Mouse (Mus musculus): Measurements from ENCODE around the gene Mogat2. TPM values are rescaled to one million over a fixed set of nuclear protein-coding genes. Genes with fewer than 3 reads are reported as not detected.

Mogat2 gene
- polyA plus RNA-seq, 1 experiment from 2014 or later, result 1.1 TPM

DNA sequence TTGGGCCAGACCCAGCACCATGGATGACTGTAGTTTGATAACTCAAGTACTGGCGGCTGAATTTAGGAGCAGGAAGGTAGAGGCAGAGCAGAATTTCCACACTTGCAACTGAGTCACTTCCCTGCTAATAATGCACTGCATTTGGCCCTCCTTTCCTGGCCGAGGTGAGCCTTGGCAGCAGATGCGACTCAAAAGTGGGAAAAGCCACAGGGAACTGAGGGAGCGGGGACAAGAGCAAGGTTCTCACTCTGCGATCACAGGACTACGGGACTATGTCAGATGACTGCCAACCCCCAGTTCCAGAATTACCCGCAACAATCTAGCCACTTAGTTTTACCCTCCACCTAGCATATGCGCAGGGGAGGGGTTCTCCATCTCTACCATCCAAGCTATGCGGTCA, 59.1 kb downstream of the Mogat2 start:
- ATAC-seq, result no peak
- H3K4me3 ChIP-seq (ENCODE audit: low read depth, low read length), result no peak overlapping the region
- no peaks in the 10 kb centered on the region for H3K9me3 ChIP-seq (replicated peaks; ENCODE audit: control insufficient read depth, low read length, poor library complexity, severe bottlenecking)
- H3K27me3 ChIP-seq (ENCODE audit: control insufficient read depth, insufficient read depth, low read depth, low read length), result no peaks in the 10 kb centered on the region
- H3K4me2 ChIP-seq (ENCODE audit: low read length), result no peak overlapping the region
- no peak overlapping the region for H3K27ac ChIP-seq (ENCODE audit: low read length)
- no peaks in the 10 kb centered on the region for H3K36me3 ChIP-seq (ENCODE audit: control insufficient read depth, insufficient read depth, low read length)
- 85% methylated on average over 9 of the region's 9 CpGs for WGBS
- H3K4me1 ChIP-seq (ENCODE audit: control insufficient read depth, insufficient read depth, low read length), result peaks cover 10% of the 10 kb centered on the region
- H3K9ac ChIP-seq (ENCODE audit: low read depth, low read length), result no peak overlapping the region

DNA sequence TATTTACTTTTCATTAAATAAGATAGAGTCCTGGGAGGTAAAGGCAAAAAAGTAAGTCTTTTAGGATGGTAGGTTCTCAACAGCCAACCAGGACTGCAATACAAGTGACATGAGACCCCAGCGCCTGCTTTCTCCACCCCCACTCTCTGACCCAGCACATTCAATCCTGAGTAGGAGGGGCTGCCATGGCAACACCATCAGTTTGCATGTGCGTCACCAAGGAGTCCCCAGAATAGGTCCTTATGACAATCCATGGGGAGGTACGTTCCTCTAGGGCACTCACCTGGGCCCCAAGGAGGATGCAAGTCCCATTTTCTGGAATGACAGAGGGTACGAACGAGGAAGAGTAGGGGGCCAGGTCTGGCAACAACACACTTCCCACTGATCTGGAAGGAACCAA, 61.0 kb downstream of the Mogat2 start:
- H3K27me3 ChIP-seq (ENCODE audit: control insufficient read depth, insufficient read depth, low read depth, low read length), result no peaks in the 10 kb centered on the region
- no peak for ATAC-seq

DNA sequence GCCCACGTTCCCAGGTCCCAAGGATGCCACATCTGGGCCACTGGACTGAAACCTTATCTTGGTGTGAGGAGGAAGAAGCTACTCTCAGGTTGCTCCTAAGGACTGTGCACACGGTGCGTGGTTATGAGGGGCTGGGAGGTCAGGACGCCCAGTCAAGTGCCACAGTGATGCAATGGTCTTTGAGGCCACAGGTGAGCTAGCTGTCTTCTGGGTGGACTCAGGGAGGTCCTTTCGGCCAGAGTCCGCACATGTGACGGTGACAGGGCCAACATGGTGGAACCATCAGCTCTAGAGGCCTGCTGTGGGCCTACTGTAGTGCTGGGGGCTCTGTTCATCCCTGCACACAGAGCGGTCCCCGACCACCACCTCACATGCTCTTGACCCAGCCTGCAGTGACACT, 62.8 kb downstream of the Mogat2 start:
- 94% methylated on average over 9 of the region's 9 CpGs for WGBS
- Histone ChIP-seq H3K4me3 (ENCODE audit: low read depth, low read length) (no peak overlapping the region), H3K4me2 (ENCODE audit: low read length) (no peak overlapping the region), H3K4me1 (ENCODE audit: control insufficient read depth, insufficient read depth, low read length) (no peaks in the 10 kb centered on the region), H3K27ac (ENCODE audit: low read length) (no peak overlapping the region), H3K9ac (ENCODE audit: low read depth, low read length) (no peak overlapping the region), H3K27me3 (ENCODE audit: control insufficient read depth, insufficient read depth, low read depth, low read length) (no peaks in the 10 kb centered on the region), H3K36me3 (ENCODE audit: control insufficient read depth, insufficient read depth, low read length) (no peaks in the 10 kb centered on the region), H3K9me3 (replicated peaks; ENCODE audit: control insufficient read depth, low read length, poor library complexity, severe bottlenecking) (no peaks in the 10 kb centered on the region)
- ATAC-seq, result no peak

More for the DNA sequence above, 61.0 kb downstream of the Mogat2 start:
- no peaks in the 10 kb centered on the region for H3K9me3 ChIP-seq (replicated peaks; ENCODE audit: control insufficient read depth, low read length, poor library complexity, severe bottlenecking)
- H3K4me2 ChIP-seq (ENCODE audit: low read length), result no peak overlapping the region
- H3K4me1 ChIP-seq (ENCODE audit: control insufficient read depth, insufficient read depth, low read length), result peaks cover 5% of the 10 kb centered on the region; the same call in 1 of the 2 replicates
- H3K9ac ChIP-seq (ENCODE audit: low read depth, low read length), result no peak overlapping the region
- H3K4me3 ChIP-seq (ENCODE audit: low read depth, low read length), result no peak overlapping the region
- H3K36me3 ChIP-seq (ENCODE audit: control insufficient read depth, insufficient read depth, low read length), result no peaks in the 10 kb centered on the region
- no peak overlapping the region for H3K27ac ChIP-seq (ENCODE audit: low read length)
- WGBS, result 57% methylated on average over 5 of the region's 5 CpGs

DNA sequence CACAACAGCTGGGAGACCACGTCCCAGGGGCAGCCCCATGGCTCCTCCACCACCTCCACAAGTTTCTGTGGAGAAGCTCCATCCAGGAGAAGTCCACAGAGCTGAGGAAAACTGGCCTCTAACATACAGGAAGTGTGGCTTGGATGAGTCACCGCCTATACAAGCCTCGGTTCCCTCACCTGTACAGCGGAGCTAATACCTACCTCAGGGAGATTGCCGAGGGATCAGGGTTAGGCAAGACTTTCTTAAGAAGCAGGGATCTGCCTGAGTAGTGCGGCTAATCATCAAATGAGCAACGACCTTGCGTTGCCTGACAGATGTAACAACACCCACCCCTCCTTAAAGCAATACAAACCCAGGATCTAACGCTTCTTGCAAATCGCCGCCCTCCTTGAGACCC, 63.3 kb downstream of the Mogat2 start:
- Histone ChIP-seq H3K4me2 (ENCODE audit: low read length) (no peak overlapping the region), H3K36me3 (ENCODE audit: control insufficient read depth, insufficient read depth, low read length) (no peaks in the 10 kb centered on the region), H3K9ac (ENCODE audit: low read depth, low read length) (no peak overlapping the region), H3K27ac (ENCODE audit: low read length) (no peak overlapping the region), H3K4me3 (ENCODE audit: low read depth, low read length) (no peak overlapping the region), H3K27me3 (ENCODE audit: control insufficient read depth, insufficient read depth, low read depth, low read length) (no peaks in the 10 kb centered on the region), H3K9me3 (replicated peaks; ENCODE audit: control insufficient read depth, low read length, poor library complexity, severe bottlenecking) (no peaks in the 10 kb centered on the region), H3K4me1 (ENCODE audit: control insufficient read depth, insufficient read depth, low read length) (no peaks in the 10 kb centered on the region)
- 87% methylated on average over 11 of the region's 11 CpGs for whole genome bisulfite sequencing
- ATAC-seq, result no peak

DNA sequence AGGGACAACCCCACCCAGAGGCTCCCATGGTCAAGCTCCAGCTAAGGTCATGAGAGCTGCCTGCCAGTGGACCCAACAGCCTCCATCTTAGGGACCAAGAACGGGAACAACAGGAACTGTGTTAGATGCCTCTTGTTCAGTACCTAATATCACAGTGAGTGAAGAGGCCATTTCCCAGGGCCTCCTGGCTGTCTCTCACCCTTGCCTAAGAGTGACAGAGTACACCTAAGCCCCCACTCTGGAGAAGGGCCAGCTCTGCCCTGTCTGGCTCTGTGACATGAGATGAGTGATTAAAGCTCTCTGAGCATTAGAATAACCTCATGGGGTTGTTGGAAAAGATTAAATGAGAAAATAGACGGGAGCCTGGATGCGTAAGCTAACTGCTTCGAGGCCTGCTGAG, 64.4 kb downstream of the Mogat2 start:
- H3K36me3 ChIP-seq (ENCODE audit: control insufficient read depth, insufficient read depth, low read length), result no peaks in the 10 kb centered on the region
- no peak for ATAC-seq
- 81% methylated on average over 4 of the region's 4 CpGs for WGBS
- no peaks in the 10 kb centered on the region for H3K27me3 ChIP-seq (ENCODE audit: control insufficient read depth, insufficient read depth, low read depth, low read length)
- H3K27ac ChIP-seq (ENCODE audit: low read length), result no peak overlapping the region
- no peaks in the 10 kb centered on the region for H3K4me1 ChIP-seq (ENCODE audit: control insufficient read depth, insufficient read depth, low read length)
- H3K4me3 ChIP-seq (ENCODE audit: low read depth, low read length), result no peak overlapping the region
- H3K9ac ChIP-seq (ENCODE audit: low read depth, low read length), result no peak overlapping the region
- H3K4me2 ChIP-seq (ENCODE audit: low read length), result no peak overlapping the region
- H3K9me3 ChIP-seq (replicated peaks; ENCODE audit: control insufficient read depth, low read length, poor library complexity, severe bottlenecking), result no peaks in the 10 kb centered on the region

DNA sequence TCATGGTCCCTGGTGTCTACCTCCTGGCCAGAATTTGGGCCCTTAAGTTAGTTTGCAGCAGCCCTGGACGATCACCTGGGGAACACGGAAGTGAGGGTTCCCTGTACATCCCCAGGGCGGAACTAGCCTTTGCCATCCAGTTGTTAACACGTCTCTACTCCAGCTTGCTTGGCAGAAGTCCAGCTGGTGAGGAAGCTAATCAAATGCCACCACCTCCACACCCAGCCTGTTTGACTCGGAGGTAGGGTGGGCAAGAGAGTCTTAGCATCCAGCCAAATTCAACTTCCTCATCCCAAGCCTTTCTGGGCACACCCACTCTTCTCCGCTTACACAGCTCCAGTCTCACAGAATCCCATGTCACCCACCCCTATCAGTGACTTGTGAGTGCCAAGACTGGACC, 65.5 kb downstream of the Mogat2 start:
- H3K9ac ChIP-seq (ENCODE audit: low read depth, low read length), result no peak overlapping the region
- ATAC-seq, result no peak
- no peak overlapping the region for H3K4me3 ChIP-seq (ENCODE audit: low read depth, low read length)
- no peaks in the 10 kb centered on the region for H3K9me3 ChIP-seq (replicated peaks; ENCODE audit: control insufficient read depth, low read length, poor library complexity, severe bottlenecking)
- no peaks in the 10 kb centered on the region for H3K4me1 ChIP-seq (ENCODE audit: control insufficient read depth, insufficient read depth, low read length)
- H3K4me2 ChIP-seq (ENCODE audit: low read length), result no peak overlapping the region
- no peaks in the 10 kb centered on the region for H3K36me3 ChIP-seq (ENCODE audit: control insufficient read depth, insufficient read depth, low read length)
- no peak overlapping the region for H3K27ac ChIP-seq (ENCODE audit: low read length)
- WGBS, result 76% methylated on average over 6 of the region's 6 CpGs
- no peaks in the 10 kb centered on the region for H3K27me3 ChIP-seq (ENCODE audit: control insufficient read depth, insufficient read depth, low read depth, low read length)

DNA sequence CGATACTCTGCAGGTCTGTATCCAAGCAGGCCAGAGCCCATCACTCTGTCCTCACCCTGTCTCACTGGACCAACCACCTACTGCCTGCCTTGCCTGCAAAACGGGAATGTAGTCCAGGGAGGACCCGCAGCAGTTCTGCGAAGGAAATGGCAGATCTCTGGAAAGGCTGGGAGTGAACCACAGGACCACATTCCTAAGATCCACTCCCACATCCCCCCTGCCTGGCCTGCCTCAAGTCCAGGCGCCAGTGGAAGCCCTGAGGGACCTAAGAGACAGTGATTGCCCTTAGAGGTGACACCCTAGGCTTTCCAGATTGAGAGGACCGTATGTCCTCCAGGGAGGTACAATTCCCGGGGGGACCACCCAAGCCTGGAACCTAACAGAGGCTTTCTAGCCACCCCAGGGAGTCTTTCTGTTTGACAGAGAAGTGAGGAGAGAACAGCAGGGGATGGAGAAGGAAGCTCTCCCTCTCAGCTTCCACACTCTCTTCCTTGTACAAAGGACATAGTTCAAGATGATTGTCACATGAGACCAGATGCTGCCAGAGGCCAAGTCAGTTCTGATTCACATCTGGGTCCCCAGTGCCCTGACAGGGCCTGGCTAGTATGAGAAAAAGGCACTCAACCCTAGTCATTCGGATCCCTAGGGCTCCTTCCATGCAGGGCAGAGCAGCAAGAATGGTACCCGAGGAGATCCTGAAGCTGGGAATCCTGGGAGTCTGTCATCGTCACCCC, 66.5 kb downstream of the Mogat2 start:
- Histone ChIP-seq H3K4me3 (ENCODE audit: low read depth, low read length) (no peak overlapping the region), H3K9me3 (replicated peaks; ENCODE audit: control insufficient read depth, low read length, poor library complexity, severe bottlenecking) (no peaks in the 10 kb centered on the region), H3K4me2 (ENCODE audit: low read length) (no peak overlapping the region), H3K4me1 (ENCODE audit: control insufficient read depth, insufficient read depth, low read length) (no peaks in the 10 kb centered on the region), H3K27me3 (ENCODE audit: control insufficient read depth, insufficient read depth, low read depth, low read length) (no peaks in the 10 kb centered on the region), H3K36me3 (ENCODE audit: control insufficient read depth, insufficient read depth, low read length) (no peaks in the 10 kb centered on the region), H3K27ac (ENCODE audit: low read length) (no peak overlapping the region), H3K9ac (ENCODE audit: low read depth, low read length) (no peak overlapping the region)
- 76% methylated on average over 10 of the region's 10 CpGs for WGBS
- no peak for ATAC-seq

DNA sequence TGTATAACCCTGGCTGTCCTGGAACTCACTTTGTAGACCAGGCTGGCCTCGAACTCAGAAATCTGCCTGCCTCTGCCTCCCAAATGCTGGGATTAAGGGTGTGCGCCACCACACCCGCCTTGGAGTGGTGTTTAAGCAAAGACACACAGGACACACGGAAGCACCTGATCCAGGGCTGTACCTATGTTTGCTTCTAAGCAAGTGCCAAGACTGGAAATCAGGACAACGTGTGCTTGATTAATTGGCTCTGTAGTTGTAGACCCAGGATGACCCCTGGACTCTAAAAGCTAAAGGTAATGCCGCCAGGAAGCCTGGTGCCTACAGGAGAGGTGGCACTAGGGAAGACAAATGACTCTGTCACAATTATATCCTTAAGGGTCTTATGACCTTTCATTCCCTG, 67.9 kb downstream of the Mogat2 start:
- H3K4me2 ChIP-seq (ENCODE audit: low read length), result no peak overlapping the region
- H3K27me3 ChIP-seq (ENCODE audit: control insufficient read depth, insufficient read depth, low read depth, low read length), result no peaks in the 10 kb centered on the region
- WGBS, result 94% methylated on average over 6 of the region's 6 CpGs
- H3K36me3 ChIP-seq (ENCODE audit: control insufficient read depth, insufficient read depth, low read length), result no peaks in the 10 kb centered on the region
- no peak overlapping the region for H3K4me3 ChIP-seq (ENCODE audit: low read depth, low read length)
- no peak overlapping the region for H3K9ac ChIP-seq (ENCODE audit: low read depth, low read length)
- no peaks in the 10 kb centered on the region for H3K4me1 ChIP-seq (ENCODE audit: control insufficient read depth, insufficient read depth, low read length)
- no peaks in the 10 kb centered on the region for H3K9me3 ChIP-seq (replicated peaks; ENCODE audit: control insufficient read depth, low read length, poor library complexity, severe bottlenecking)
- ATAC-seq, result no peak
- no peak overlapping the region for H3K27ac ChIP-seq (ENCODE audit: low read length)

DNA sequence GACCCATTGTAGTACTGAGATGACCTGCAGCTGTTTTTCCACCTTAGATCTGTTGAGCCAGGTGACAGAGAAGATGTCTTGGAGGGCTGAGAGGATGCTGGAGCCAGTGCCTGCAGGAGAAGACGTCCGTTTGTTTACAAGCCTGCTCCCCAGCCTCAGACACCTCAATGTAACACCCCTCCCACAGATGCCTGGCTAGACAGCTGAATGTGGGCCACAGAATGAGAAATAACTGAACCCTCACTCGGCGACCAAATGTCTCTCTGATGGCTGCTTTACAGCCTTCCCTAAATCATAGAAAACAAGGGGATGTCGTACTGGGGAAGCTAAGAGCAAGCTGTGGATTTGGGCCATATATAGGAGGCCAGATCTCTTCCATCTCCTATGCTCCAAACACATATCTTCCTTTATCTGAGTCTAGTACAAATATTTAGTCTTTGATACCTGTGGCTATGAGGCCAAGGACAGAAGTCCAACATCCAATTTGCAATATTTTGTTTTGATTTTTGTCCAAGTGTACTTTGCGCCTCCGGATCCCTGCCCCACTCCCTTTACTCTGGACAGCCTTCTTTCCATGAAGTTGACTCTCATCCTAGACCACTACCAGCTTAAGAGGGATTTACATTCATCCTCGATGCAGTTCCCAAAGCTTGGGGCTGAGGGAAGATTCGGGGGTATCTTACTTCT, 68.6 kb downstream of the Mogat2 start:
- H3K36me3 ChIP-seq (ENCODE audit: control insufficient read depth, insufficient read depth, low read length), result no peaks in the 10 kb centered on the region
- H3K9ac ChIP-seq (ENCODE audit: low read depth, low read length), result no peak overlapping the region
- no peaks in the 10 kb centered on the region for H3K27me3 ChIP-seq (ENCODE audit: control insufficient read depth, insufficient read depth, low read depth, low read length)
- no peaks in the 10 kb centered on the region for H3K4me1 ChIP-seq (ENCODE audit: control insufficient read depth, insufficient read depth, low read length)
- no peaks in the 10 kb centered on the region for H3K9me3 ChIP-seq (replicated peaks; ENCODE audit: control insufficient read depth, low read length, poor library complexity, severe bottlenecking)
- ATAC-seq, result no peak
- no peak overlapping the region for H3K27ac ChIP-seq (ENCODE audit: low read length)
- no peak overlapping the region for H3K4me3 ChIP-seq (ENCODE audit: low read depth, low read length)
- whole genome bisulfite sequencing, result 90% methylated on average over 9 of the region's 9 CpGs
- no peak overlapping the region for H3K4me2 ChIP-seq (ENCODE audit: low read length)

All from midbrain, embryonic 16.5 days (tissue).